Mouse (Mus musculus) liver, postnatal 0 days (tissue): ENCODE measurements at regions not wholly inside any gene's neighbourhood (a gene's known extent, or its start where the extent isn't known, plus 50 kb on each side); places are given as distances from the start of the nearest gene placed in this dataset.

Source experiments
- CTCF ChIP-seq: sonication (generic); IDR thresholded peaks from 2 replicates; pipeline ENCODE4 v1.5.1; 2016; ENCODE audit warnings: antibody characterized with exemption, low read depth
- EP300 ChIP-seq: IDR thresholded peaks from 2 replicates; pipeline ENCODE4 v1.6.1; 2016; ENCODE audit warnings: antibody characterized with exemption, low read depth, mild to moderate bottlenecking

DNA sequence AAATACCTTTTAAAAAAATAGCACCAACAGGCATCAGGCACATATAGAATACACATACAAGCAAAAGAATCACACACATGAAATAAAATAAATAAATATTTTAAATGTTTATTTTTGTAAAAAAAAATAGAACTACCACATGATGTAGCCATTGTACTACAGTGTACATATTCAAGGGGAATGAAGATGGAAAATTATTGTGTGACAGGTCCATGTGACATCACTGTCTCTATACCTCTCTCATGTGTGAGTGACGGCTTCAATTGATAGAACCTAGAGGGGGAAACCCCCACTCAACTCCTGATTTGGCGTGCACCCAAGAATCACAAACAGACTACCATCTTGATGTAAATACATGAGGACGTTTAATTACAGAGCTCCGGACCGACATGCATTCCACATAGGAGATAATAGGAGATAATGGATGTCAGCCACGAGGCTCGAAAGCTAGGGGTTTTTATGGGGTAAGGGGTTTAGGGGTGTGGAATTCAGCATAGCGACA, 70.4 kb upstream of the Dscam start:
- TF ChIP-seq CTCF, result no peak
- TF ChIP-seq EP300, result no peak
